Mouse (Mus musculus) stomach, postnatal 0 days (tissue): Measurements from ENCODE around the gene Map3k5.

Experiments
- CTCF ChIP-seq: IDR thresholded peaks from 2 replicates; pipeline ENCODE4 v1.5.1; 2016; ENCODE audit warnings: antibody characterized with exemption, low read depth, mild to moderate bottlenecking, moderate library complexity
- EP300 ChIP-seq: optimal IDR thresholded peaks from 2 replicates; pipeline ENCODE3; 2016; ENCODE audit warnings: antibody characterized with exemption

DNA sequence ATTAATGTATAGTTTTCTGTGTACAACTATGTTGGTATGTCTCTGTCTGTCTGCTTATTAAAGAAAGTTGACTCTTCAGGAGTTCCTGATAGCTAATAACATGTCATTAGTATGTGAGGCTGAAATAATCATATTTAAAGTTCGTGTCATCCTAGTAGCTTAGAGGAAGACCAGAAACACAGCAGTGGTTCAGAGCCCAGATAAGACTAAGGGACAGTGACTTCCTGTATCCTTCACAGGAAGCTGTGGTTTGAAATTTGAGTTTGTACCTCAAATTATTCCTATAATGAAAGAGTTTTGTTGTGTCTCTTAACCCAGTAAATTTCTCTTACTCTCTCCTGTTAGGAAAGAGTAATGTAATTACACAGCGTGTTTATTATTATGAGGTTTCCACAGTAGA is 102.1 kb downstream of the Map3k5 start:
- no peak for TF ChIP-seq EP300
- TF ChIP-seq CTCF, result no peak
